Mouse (Mus musculus): ENCODE data around the gene Tuba3a. TPM values are rescaled to one million over a fixed set of nuclear protein-coding genes. Genes with fewer than 3 reads are reported as not detected.
A peak's percentile ranks its signal among the peaks of the same experiment; 100 is the strongest.
"Not testable (repeated sequence)": the region's sequence is repeated elsewhere in the genome, so short reads cannot be mapped to it uniquely, and the experiment has no call there.

Tuba3a gene
- polyA plus RNA-seq, 3 experiments from 2014 or later: 0.70 to 2.7 (median 2.6) TPM

DNA sequence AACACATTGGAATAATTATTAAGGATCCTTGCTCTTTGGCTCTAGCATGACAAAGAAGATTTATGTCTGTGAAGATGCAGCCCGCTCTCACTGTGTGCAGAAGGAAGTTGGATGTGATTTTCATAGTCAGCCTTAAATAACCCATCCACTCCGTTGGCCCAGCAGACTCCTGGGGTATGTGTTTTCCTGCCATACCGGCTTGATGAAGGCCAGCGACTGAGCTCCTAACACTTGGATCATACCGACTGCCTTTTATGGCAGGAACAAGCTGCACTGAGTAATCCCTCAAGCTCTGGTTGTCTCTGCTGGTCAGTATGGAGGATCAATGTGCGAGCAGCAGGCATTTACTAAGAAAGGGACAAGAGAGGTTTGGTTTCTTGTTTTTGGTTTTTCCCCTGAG is 19.6 kb upstream of the Tuba3a start:
- ATAC-seq: no peak

DNA sequence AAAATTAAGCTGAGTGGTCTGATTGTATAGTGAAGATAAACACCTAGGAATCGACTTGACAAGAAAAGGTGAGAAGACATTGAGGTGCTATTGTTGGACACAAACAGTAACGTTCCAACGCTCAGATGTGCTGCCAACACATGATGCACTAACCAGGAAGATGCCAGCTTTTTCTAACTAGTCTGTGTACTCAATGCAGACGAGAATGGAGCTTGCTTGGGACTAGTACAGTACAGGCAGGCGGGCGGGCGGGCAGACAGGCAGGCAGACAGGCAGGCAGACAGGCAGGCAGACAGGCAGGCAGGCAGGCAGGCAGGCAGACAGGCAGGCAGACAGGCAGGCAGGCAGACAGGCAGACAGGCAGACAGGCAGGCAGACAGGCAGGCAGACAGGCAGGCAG is 18.6 kb upstream of the Tuba3a start:
- ATAC-seq: not testable (repeated sequence)

DNA sequence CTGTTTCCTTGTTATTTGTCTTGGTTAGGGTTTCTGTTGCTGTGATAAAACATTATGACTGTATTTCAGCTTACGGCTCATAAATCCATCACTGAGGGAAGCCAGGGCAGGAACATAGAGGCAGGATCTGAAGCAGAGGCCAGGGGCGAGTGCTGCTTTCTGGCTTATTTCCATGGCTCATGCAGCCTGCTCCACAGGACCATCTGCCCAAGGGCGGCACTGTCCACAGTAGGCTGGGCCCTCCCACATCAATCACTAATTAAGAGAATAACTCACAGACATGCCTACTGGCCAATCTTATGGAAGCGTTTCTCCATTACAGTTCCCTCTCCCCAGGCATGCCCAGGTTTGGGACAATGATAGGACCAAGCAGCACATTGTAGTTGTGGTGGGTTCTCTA is 17.4 kb upstream of the Tuba3a start:
- ATAC-seq: no peak

DNA sequence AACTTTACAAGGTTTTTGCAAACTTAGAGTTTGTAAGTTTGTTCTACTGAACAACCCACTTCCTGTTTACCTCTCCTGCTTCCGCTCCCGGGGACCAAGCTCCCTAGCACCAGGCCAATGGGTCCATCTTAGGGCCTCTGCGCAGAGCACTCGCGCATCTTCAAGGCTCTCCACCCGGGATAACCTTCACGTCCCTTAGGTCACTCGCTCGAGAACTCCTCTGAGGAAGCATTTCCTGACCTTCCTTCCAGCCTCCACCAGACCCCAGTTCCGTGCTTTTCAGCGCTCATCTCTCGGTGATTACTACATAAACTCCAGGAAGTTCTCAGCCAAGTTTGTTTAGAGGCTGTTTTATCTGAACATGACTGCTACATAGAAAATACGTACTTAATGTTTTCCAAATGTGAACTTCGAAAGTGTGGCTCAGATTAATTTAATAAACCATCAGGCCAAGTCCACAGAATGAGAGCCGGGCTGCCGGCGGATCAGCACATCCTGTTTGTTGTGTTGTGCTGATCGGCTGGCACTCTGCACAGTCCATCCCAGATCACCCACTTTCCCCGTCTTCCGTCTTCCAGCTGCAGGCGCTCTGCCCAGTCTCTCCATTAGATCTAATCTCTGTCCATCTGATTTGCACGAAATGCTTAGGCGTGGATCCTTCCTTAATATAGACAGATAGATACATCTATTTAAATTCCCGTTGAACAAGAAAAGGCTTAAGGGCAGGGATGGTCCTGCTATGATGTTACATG is 16.6 kb upstream of the Tuba3a start:
- no peak for ATAC-seq

DNA sequence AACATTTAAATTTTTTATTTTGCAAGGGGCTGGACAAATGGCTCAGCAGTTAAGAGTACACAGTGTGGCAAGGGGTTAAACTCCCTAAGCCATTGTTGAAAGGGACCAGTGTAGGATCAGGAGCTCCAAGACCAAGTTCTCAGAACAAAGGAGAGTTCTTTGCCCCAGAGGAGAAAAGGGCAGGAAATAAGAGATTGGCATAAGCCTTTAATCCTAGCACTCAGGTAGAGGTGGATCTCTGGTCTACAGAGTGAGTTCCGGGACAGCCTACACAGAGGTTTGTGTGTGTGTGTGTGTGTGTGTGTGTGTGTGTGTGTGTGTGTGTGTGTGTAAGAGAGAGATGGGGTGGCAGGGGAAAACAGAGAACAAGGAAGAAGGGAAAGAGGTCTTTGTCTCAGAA is 15.1 kb upstream of the Tuba3a start:
- ATAC-seq: no peak

DNA sequence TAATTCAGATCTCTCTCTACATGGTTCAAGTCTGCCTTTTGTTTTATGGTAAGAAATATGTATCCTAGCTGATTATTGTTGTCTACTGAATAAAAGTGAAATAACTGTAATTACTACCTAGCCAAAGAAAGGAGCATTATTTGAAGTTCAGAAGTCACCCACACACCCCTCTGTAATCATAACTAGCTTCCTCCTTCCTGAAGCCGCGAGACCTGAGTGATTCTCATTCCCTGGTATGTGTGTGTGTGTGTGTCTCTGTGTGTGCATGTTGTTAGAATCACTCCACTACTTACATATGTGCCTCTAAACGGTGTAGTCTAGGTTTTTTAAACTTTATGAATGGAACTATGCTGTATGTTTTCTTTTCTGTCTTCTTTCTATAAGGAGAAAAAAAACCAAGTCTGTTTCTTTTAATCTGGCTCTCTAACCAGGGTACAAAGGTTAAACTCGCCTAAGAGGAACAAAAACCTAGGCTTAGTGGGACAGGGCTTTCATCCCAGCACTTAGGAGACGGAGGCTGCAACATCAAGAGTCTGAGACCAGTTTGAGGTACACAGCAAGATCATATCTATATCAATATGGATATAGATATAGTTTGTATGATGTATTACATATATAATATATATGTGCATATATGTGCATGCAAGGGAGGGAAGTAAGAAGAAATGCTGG is 11.4 kb upstream of the Tuba3a start:
- no peak for ATAC-seq

DNA sequence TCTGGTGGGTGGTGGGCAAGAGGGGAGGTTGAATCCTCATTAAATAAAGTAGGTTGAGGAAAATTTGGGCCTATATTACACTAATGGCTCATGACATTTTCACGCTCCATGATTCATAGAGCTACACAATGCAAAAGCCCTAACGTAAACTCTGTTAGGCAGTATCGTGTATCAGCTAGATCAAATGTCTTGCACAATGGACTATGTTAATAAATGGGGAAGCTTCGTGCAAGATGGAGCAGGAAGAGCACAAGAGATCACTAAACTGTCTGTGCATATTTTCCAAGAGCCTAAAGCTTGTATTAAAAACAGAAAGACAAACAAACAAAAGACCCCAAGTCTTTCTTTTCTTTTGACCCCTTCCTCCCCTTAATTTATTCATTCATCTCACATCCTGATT is 8.2 kb upstream of the Tuba3a start:
- no peak for ATAC-seq

DNA sequence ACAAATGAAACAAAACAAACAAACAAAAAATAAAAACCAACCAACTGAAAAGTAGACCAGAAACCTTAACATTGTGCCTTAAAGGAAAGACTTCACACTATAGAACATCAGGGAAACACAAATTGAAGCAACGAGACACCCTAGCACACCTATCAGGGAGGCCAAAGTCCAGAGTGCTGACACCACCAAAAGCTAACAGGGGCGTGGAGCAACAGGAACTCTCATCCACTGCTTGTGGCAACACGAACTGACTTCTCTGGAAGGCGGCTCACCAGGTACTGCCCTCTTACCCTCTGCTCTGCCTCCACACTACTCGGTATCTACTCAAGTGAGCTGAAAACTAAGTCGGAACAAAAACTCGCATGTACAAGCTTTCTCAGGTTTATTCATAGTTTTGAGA is 6.4 kb upstream of the Tuba3a start:
- ATAC-seq: no peak

DNA sequence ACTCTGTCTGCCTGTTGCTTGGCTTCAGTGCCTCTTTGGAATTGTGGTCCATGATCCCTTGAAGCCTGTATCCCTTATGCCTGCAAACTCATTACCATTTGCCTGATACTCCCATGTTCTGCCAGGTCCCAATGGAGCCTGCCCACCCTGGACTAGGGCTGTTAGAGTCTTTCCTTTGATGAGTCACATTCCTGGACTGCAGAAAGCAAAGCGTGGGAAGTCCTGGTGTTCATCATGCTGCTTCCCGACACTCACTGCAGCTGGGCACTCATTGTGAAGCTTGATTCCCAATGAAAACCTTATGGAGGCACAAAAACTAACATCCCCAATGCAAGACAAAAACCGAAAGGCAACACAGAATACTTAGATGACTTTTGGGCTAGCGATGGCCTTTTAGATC is 5.5 kb upstream of the Tuba3a start:
- ATAC-seq: no peak

DNA sequence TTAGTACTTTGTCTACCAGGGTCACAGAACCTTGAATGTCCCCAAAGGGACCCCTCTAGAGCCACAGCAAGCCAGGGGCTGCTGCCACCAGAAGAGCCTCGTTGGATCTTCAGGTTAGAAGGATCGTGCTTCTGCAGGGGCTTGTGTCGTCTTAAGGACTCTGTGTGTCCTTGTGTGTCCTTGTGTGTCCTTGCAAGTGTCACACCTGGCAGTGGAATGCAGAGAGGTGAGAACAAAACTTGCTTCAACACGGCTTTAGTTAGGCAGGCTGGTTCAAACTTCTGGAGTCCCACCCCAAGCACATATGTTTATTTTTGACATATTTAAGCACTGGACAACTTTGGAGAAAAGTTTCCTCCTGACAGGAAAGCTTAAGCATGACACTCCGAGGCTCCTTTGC is 2.9 kb upstream of the Tuba3a start:
- no peak for ATAC-seq

DNA sequence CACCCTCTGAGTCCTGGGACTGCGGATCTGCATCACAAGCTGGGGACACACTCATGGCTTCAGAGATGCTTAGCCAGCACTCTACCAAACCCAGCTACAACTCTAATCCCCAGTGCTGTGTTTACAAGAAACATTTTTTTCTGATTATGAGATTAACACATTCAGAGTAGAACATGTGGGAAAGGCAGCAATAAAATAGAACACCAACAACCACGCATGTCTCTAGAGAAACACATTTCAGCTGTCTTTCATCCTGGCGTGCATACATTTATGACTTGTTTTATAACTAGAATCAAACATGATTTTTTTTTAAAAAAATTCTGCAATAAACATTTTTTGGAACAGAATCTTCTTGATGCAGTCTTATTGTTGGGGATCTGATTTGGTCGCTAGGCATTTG is 1.1 kb upstream of the Tuba3a start:
- ATAC-seq: no peak

DNA sequence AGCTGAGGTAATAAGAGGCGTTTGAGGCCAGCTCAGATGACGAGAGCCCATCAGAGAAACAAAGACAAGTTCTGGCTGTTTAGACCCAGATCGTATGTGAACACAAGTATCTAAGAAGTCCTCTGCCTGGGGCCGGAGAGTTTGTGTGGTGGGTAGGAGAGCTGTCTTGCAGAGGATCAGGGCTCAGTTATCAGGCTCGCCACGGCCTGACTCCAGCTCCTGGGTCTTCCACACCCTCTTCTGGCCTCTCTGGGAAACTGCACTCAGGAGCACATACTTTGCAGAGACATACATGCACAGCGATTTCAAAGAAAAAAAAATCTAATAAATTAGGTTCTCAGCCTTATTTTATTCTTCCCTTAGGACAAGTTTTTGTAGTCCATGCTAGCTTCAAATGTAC is 1.1 kb downstream of the Tuba3a start:
- no peak for ATAC-seq

DNA sequence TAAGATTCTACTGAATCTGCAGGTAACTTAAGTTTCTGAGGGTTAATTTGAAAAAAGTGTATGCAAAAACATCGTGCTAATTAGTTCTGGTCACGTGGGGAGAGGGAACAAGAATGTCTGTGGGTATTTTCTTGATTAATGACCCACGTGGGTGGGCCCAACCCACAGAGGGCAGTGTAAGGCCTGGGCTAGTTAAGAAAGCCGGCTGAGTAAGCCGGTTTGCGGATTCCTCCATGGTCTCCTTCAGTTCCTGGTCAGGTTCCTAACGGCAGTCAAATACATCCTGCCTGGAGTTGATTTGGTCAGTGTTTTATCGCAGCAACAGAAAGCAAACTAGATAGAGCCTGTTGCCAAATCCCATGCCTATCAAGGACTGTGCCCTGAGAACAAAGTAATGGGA is 1.6 kb downstream of the Tuba3a start:
- ATAC-seq: no peak

DNA sequence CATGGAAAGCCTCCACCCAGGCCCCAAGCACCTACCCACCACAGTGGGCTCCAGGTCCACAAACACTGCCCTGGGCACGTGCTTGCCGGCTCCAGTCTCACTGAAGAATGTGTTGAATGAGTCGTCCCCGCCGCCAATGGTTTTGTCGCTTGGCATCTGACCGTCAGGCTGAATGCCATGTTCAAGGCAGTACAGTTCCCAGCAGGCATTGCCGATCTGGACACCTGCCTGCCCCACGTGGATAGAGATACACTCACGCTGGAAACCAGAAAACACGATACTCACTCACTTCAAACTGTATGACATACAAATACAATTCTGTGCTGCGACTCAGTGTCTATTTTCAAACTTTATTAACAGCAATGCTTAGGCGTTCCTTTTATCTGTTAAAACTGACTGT is 3.1 kb downstream of the Tuba3a start:
- not testable (repeated sequence) for ATAC-seq

DNA sequence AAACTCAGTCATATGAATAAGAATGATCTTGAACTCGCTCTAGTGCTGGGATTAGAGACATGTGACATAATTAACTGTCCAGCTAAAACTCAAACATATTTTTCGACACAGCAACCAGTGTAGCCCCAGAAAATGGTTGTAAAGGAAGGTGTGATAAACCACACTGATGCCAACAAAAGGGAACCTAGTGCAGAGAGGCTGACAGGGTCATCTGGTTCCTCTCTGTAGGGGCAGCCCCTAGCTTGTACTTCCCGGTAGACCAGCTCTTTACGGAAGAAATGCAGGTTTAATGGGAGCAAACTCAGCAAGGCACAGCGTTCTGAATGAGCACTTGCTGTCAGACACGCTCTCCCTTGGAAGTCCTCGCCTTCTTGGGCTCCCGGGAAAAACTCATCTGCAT is 6.1 kb downstream of the Tuba3a start:
- ATAC-seq: no peak

DNA sequence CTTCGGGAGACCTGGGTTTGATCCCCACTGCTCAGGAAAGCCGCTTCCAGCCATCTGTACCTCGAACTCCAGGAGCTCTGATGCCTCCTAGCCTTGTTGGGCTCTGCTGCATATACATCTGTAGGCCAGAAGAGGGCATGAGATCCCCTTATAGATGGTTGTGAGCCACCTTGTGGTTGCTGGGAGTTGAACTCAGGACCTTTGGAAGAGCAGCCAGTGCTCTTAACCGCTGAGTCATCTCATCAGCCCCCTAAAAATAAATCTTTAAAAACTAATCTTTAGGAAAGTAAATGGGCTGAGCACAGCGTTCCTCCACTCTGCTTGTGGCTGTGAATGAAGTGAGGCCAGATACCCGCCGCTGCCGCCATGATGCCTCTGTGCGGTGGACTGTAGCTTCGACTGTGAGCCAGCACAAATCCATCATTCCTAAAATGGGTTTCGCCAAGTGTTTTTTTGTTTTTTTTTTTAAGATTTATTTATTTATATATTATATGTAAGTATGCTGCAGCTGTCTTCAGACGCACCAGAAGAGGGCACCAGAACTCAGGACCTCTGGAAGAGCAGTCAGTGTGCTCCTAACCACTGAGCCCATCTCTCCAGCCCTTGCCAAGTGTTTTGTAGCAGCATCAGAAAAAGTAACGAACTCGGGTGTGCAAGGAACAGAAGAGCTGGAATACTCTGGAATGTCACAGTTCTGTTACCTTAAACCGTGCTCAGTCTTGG is 10.8 kb downstream of the Tuba3a start:
- no peak for ATAC-seq

DNA sequence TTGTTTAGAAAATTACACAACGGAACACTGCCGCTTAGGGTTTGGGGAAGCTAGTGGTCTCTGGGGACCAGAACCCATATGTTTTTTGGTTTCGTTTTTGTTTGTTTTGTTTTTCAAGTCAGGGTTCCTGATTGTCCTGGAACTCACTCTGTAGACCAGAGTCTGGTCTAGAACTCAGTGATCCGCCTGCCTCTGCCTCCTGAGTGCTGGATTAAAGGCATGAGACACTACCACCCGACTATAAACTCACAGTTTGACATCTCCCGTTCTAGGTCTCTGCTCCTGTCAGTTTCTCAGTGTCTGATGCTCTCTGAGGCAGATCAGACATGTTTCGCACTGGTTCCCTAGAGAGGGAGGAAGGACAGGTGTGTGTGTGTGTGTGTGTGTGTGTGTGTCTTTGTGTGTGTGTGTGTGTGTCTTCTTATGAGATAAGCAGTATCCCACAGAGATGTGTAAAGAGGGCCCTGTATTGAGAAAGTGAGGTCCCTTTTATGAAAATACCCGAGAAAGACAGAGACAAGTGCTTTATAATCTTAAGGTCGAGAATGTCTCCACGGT is 13.5 kb downstream of the Tuba3a start:
- no peak for ATAC-seq

DNA sequence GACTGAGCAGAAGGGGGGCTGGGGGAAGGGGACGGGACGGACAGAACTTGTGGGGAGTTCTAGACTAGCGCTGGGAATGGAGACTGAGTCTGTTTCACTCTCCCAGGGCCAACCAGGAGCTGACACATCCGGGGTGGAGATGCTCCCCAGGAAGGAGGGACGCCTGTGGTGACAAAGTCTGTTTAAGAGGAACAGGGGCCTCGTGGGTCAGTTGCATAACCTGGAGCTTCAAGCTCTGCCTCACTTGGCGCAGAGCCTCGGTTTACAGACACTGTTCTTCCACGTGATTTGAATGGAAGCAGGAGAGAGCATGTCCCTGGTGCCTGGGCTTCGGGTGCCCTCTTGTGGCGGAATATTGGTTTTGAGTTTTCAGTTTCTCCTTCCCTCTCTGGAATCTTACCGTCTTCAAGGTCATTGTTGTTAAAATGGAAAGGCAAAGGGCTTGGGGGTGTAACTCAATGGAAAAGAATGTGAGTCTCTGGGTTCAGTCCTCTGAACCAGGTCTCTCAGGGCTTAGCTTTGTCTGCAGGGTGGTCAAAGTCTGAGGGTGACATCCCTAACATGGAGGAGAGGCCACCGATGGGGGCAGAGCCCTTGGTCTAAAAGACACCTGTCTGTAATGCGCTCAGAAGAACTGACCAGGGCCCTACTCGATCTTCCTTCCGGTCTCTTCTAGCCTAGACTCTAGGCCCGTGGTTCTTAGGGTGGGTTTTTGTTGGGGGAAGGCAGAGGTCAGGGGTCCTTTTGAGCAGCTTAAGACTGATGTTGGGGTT is 14.2 kb downstream of the Tuba3a start:
- peak; percentile 78 for ATAC-seq

DNA sequence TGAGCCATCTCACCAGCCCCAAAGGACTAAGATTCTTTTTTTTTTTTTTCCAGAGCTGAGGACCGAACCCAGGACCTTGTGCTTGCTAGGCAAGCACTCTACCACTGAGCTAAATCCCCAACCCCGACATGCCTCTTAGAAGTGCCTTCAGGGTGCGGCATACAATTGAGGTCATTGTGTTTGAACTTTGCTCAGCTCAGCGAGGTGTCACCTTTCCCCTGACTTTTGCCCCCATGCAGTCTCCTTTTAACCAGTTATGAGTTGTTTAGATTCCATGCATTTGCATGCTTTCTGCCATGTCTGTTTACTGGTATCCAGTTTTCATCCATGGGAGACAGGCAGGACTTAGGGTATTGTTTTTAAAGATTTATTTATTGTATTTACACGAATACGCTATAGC is 17.0 kb downstream of the Tuba3a start:
- no peak for ATAC-seq

DNA sequence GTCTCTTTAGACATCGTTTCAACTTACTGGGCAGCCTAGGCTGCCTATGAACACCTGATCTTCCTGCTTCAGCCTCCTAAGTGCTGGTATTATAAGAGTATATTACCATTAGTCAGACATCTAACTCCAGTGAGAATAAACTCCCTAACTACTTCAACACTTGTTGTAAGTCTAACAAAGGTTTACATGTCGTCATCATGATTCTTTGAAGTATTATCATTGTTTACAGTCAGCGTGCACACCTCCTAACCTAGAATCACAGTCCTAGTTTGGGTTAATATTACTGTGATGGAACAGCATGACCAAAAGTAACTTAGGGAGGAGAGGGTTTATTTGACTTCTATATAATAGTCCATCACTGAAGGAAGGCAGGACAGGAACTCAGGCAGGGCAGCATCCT is 18.4 kb downstream of the Tuba3a start:
- ATAC-seq: no peak

DNA sequence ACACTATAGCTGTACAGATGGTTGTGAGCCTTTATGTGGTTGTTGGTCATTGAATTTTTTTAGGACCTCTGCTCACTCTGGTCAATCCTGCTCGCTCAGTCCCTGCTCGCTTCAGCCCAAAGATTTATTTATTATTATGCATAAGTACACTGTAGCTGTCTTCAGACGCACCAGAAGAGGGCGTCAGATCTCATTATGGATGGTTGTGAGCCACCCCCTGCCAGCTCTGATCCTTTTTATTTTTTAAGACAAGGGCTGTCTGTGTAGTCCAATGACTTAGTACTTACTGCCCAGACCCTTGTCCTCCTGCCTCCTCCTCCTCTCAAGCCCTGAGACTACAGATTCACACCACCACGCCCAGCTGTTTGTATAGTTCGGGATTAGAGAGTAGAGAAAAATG is 19.2 kb downstream of the Tuba3a start:
- peak; percentile 6 for ATAC-seq

DNA sequence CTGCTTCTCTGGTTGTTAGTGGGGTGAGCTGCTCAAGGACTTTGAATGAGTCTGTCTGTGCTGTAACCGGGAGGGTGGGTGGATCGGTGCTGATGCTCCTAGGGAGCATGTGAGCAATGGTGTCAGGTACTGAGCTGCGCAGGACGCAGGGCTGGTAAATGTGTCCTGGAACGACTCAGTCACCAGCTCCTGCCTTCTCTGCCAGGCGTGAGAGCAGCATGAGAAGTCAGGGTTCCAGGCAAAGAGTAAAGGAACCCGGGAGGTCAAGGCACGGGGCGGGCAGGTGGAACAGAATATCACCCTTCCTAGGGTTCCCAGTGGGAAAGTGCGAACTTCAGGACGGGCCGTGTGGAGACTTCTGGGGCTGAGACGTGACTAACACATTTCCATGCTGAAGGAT is 19.8 kb downstream of the Tuba3a start:
- peak; percentile 7 for ATAC-seq

DNA sequence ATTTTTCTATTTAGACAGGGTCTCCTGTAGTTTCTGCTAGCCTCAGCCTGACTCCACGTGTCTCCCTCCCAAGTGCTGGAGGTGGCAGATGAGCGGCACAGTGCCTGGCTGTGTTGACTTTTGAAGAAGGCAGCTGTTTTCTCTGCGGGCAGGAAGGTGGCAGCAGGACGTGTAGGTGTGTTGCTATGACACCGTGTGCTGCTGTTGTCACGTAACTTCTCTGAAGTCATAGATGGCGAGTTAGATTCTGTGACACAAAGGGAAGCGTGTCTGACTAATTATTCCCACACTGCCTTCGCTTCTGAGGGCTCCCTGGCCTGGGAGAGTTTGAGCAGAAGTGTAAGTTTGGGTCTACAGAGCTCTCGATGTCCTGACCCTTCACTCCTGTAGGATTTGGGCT is 20.6 kb downstream of the Tuba3a start:
- ATAC-seq: peak; percentile 92

Data from inflammation-experienced regulatory T-cells, adult 6 months (primary cell).